Mouse (Mus musculus): ENCODE data around the gene Rnf146. TPM values are rescaled to one million over a fixed set of nuclear protein-coding genes. Genes with fewer than 3 reads are reported as not detected.

Gene Rnf146
- polyA plus RNA-seq, 1 experiment from 2014 or later, result 79.9 TPM

DNA sequence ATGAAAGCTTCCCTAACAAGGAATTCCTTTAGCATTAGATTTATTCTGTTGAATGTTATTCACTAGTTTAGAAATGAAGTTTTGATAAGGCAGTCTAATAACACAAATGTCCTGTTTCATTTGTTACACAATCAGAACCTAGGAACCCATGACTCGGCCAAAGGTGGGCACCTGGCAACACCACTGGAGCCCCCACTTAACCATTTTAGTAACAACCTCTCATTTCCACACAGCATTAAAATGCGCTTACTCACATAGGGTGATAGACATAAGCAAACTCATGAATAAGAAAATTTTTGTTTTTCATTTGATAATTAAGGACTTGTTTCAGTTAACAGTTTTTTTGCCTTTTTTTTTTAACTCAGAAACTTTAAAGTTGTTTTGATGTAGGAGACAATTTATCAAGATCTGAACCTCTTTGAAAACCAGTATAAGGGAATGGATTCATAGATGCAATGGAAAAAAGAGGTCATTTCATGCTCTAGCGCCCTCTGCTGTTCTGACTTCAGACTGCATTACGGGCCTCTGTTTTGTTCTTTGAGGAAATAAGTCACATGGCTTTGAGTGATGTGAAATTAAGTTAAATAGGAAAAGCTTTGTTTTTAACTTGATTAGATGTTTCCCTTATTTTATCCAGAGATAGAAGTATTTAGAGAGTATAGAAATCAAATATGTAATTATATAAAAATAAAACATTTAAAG lies 23.7 kb downstream of the Rnf146 start:
- Histone ChIP-seq H3K36me3 (peaks cover 7% of the 10 kb centered on the region; the same call in 1 of the 2 replicates), H3K4me2 (no peak overlapping the region), H3K4me1 (replicated peaks) (no peaks in the 10 kb centered on the region), H3K9ac (no peak overlapping the region), H3K27me3 (no peaks in the 10 kb centered on the region), H3K27ac (replicated peaks) (no peak overlapping the region), H3K4me3 (no peak overlapping the region), H3K9me3 (no peaks in the 10 kb centered on the region)
- no peak for ATAC-seq (ENCODE audit: low FRiP score, low read depth)
- 52% methylated on average over 4 of the region's 4 CpGs for WGBS

DNA sequence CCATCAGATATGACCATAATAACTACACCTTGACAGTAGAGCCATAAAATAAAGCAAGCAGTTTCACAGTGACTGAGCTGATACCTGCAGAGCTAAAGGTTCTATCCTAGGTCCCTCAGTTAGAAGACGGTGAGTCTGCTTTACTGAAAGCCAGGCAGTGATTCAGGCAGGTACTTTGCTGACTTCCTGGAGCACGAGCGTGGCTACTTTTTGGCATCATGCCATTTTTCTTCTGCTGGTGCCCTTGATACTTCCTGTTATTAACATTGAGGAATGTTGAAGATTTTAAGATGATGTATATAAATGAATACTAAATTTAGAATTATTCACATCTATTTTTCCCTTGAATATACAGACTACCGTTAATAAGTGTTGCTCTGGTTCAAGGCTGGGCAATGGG lies 28.4 kb downstream of the Rnf146 start:
- no peaks in the 10 kb centered on the region for H3K4me1 ChIP-seq (replicated peaks)
- ATAC-seq (ENCODE audit: low FRiP score, low read depth), result no peak
- WGBS, result 75% methylated on average over 4 of the region's 4 CpGs
- H3K27ac ChIP-seq (replicated peaks), result no peak overlapping the region
- no peaks in the 10 kb centered on the region for H3K9me3 ChIP-seq
- no peaks in the 10 kb centered on the region for H3K27me3 ChIP-seq
- H3K36me3 ChIP-seq, result peaks cover 7% of the 10 kb centered on the region; the same call in 1 of the 2 replicates
- no peak overlapping the region for H3K9ac ChIP-seq
- no peak overlapping the region for H3K4me3 ChIP-seq
- no peak overlapping the region for H3K4me2 ChIP-seq

DNA sequence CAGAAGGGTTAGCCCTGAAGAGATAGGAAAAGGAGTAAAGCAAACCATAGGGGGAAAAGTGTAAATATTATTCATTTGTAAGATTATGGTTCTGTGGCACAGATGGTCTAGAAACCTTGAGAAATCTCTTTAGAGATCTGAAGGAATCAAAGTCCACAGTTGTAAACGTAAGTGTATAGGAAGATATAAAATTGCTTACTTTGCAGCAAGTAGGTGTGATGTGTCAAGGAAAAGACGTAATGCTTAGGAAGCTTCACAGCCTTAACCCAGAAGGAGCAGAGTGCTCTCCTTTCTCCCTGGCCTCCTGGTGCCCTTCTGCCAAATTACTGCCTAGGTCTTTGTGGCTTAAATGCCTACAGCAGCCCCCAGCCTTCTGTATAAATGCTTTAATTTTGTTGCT lies 37.4 kb downstream of the Rnf146 start:
- Histone ChIP-seq H3K4me2 (no peak overlapping the region), H3K9me3 (no peaks in the 10 kb centered on the region), H3K4me1 (replicated peaks) (no peaks in the 10 kb centered on the region), H3K36me3 (no peaks in the 10 kb centered on the region), H3K9ac (no peak overlapping the region), H3K27ac (replicated peaks) (no peak overlapping the region), H3K4me3 (no peak overlapping the region), H3K27me3 (no peaks in the 10 kb centered on the region)
- no peak for ATAC-seq (ENCODE audit: low FRiP score, low read depth)
- WGBS, result 93% methylated on average over 2 of the region's 2 CpGs

- 40% methylated on average over 5 of the region's 5 CpGs for WGBS
- H3K4me2 ChIP-seq, result peak overlapping the region; percentile 75
- H3K27me3 ChIP-seq, result no peaks in the 10 kb centered on the region
- peaks cover 19% of the 10 kb centered on the region for H3K4me1 ChIP-seq (replicated peaks)
- H3K27ac ChIP-seq (replicated peaks), result no peak overlapping the region
- peak overlapping the region; percentile 62; the same call in 1 of the 2 replicates for H3K9ac ChIP-seq
- ATAC-seq (ENCODE audit: low FRiP score, low read depth), result no peak
- H3K4me3 ChIP-seq, result peak overlapping the region; percentile 83
- H3K36me3 ChIP-seq, result no peaks in the 10 kb centered on the region
- H3K9me3 ChIP-seq, result no peaks in the 10 kb centered on the region
Measured at GRCm38 (mm10) chr10:29313905-29314304, 48.3 kb downstream of the Rnf146 start.

GRCm38 (mm10) chr10:29313064-29313638 lies 49.1 kb downstream of the Rnf146 start, which contains the start of gene Echdc1:
Echdc1 (plus strand) TSS chr10:29313166.
- ATAC-seq (ENCODE audit: low FRiP score, low read depth), result peak; percentile 100
- H3K27ac ChIP-seq (replicated peaks), result peak within 1 kb of the TSS; percentile 94
- H3K27me3 ChIP-seq, result no peaks in the 10 kb centered on the region
- H3K36me3 ChIP-seq, result no peaks in the 10 kb centered on the region
- peak within 1 kb of the TSS; percentile 62 for H3K9ac ChIP-seq
- H3K4me2 ChIP-seq, result peak within 1 kb of the TSS; percentile 75
- H3K4me3 ChIP-seq, result peak within 1 kb of the TSS; percentile 83
- H3K9me3 ChIP-seq, result no peaks in the 10 kb centered on the region
- H3K4me1 ChIP-seq (replicated peaks), result peaks cover 19% of the 10 kb centered on the region
- WGBS, result under 1% methylated on average over 47 of the region's 49 CpGs

DNA sequence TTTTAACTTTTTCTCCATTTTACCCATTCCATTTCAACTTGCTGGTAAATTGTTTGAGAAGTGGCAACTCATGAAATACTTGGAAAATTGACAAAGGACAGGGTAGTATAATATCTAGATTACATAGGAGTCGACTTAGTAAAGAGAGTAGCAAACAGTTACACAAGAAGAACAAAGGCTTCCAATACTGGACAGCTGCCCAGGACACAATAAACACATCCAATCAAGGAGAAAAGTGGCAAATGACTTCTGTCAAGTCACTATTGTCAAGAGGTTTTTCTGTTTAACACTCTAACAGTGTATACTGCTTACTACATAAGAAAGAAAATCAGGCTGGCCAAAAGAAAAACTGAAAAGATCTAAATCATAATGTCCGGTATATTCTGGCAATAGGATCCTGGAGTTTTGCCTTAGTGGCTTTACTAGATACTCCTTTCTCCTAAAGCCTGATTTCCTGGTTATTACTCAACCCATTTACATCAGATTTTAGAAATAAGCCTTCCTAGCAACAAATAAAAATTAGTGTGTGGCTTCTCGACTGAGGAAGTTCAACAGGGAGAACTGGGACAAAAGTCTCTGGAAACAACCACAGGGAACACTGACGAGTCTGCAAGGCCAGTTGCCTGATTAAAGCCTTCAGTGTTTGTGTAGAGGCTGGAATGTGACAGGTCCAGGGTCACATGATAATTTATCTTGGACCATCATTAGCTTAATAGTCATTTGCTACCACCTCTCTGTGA lies 50.6 kb downstream of the Rnf146 start:
- no peak overlapping the region for H3K4me3 ChIP-seq
- ATAC-seq (ENCODE audit: low FRiP score, low read depth), result no peak
- no peaks in the 10 kb centered on the region for H3K9me3 ChIP-seq
- H3K9ac ChIP-seq, result peak overlapping the region; percentile 62; the same call in 1 of the 2 replicates
- H3K27me3 ChIP-seq, result no peaks in the 10 kb centered on the region
- peaks cover 19% of the 10 kb centered on the region for H3K4me1 ChIP-seq (replicated peaks)
- no peak overlapping the region for H3K27ac ChIP-seq (replicated peaks)
- peak overlapping the region; percentile 75 for H3K4me2 ChIP-seq
- 73% methylated on average over 4 of the region's 4 CpGs for WGBS
- no peaks in the 10 kb centered on the region for H3K36me3 ChIP-seq

DNA sequence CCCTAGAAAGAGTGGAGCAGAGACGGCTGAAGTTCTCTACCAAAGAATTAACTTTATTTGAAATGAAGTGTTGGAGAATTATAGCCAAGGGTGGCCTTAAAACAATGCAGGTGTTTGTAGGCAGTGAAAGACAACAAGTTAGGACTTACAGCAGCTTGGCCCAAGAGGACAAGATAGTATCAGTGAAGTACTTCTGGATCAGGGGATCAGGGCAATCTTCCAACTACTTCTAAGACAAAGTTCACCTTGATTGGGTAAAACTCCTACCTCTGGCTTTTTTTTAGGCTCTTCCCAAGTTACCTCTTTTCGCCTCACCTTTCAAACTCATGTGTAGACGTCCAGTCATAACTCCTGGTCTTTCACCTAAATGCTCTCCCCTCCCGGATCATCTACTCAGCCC lies 60.0 kb downstream of the Rnf146 start:
- ATAC-seq (ENCODE audit: low FRiP score, low read depth), result no peak
- WGBS, result 91% methylated on average over 4 of the region's 4 CpGs

More for the DNA sequence above, 60.0 kb downstream of the Rnf146 start:
- H3K9me3 ChIP-seq, result no peaks in the 10 kb centered on the region
- no peaks in the 10 kb centered on the region for H3K4me1 ChIP-seq (replicated peaks)
- no peaks in the 10 kb centered on the region for H3K36me3 ChIP-seq
- H3K9ac ChIP-seq, result no peak overlapping the region
- H3K27me3 ChIP-seq, result no peaks in the 10 kb centered on the region
- H3K27ac ChIP-seq (replicated peaks), result no peak overlapping the region
- H3K4me3 ChIP-seq, result no peak overlapping the region
- H3K4me2 ChIP-seq, result no peak overlapping the region

Other genes with a start within 250 kb of the Rnf146 start
- 108 and 113 TPM in 2 replicates for gene Soga3, start 218.6 kb downstream of the Rnf146 start, polyA plus RNA-seq (2015; fragmentation: Nextera tagmentation; extraction: Ambion mirVana)
- gene Gm49353, start 163.5 kb downstream of the Rnf146 start, polyA plus RNA-seq (2015; fragmentation: Nextera tagmentation; extraction: Ambion mirVana), result 9.9 and 11.6 TPM in 2 replicates
- gene 9330159F19Rik, start 150.8 kb downstream of the Rnf146 start, polyA plus RNA-seq (2015; fragmentation: Nextera tagmentation; extraction: Ambion mirVana), result 27.6 and 28.9 TPM in 2 replicates
- 31.0 TPM in 2 replicates for gene Echdc1, start 49.3 kb downstream of the Rnf146 start, polyA plus RNA-seq (2015; fragmentation: Nextera tagmentation; extraction: Ambion mirVana)
- gene Rspo3, start 173.4 kb upstream of the Rnf146 start, polyA plus RNA-seq (2015; fragmentation: Nextera tagmentation; extraction: Ambion mirVana), result 2.0 and 2.2 TPM in 2 replicates